Mouse (Mus musculus) testis, postnatal 14 days (tissue): ENCODE measurements around the gene Tmem240.
A peak's percentile ranks its signal among the peaks of the same experiment; 100 is the strongest.
"Not testable (repeated sequence)": the region's sequence is repeated elsewhere in the genome, so short reads cannot be mapped to it uniquely, and the experiment has no call there.

Experiments
- DNase-seq: peaks from one replicate; pipeline ENCODE4 v3.0.0; 2021; ENCODE audit warnings: low spot score

Gene Tmem240

GRCm38 (mm10) chr4:155734951-155735702 lies 527 bp downstream of the Tmem240 start:
- DNase-seq, result no peak

GRCm38 (mm10) chr4:155735788-155736187 lies 1.2 kb downstream of the Tmem240 start:
- DNase-seq, result no peak

GRCm38 (mm10) chr4:155736421-155736820 lies 1.8 kb downstream of the Tmem240 start:
- no peak for DNase-seq

GRCm38 (mm10) chr4:155738262-155738661 lies 3.7 kb downstream of the Tmem240 start:
- DNase-seq, result no peak

- DNase-seq, result no peak
Measured at GRCm38 (mm10) chr4:155739152-155739551, 4.6 kb downstream of the Tmem240 start.

GRCm38 (mm10) chr4:155739741-155740636 lies 5.4 kb downstream of the Tmem240 start:
- DNase-seq, result no peak

GRCm38 (mm10) chr4:155740681-155741080 lies 6.1 kb downstream of the Tmem240 start:
- DNase-seq, result not testable (repeated sequence)

GRCm38 (mm10) chr4:155742684-155743083 lies 8.1 kb downstream of the Tmem240 start:
- DNase-seq, result no peak

GRCm38 (mm10) chr4:155744474-155744873 lies 9.9 kb downstream of the Tmem240 start:
- no peak for DNase-seq

- DNase-seq, result no peak
Measured at GRCm38 (mm10) chr4:155745136-155745535, 10.5 kb downstream of the Tmem240 start.

- DNase-seq, result no peak
Measured at GRCm38 (mm10) chr4:155746036-155746548, 11.5 kb downstream of the Tmem240 start.

- no peak for DNase-seq
Measured at GRCm38 (mm10) chr4:155746575-155747490, 12.2 kb downstream of the Tmem240 start.

- no peak for DNase-seq
Measured at GRCm38 (mm10) chr4:155757011-155757410, 22.4 kb downstream of the Tmem240 start.

GRCm38 (mm10) chr4:155759862-155760612 lies 25.4 kb downstream of the Tmem240 start:
- DNase-seq, result no peak

GRCm38 (mm10) chr4:155760613-155761355 lies 26.2 kb downstream of the Tmem240 start, which contains the start of gene Atad3a:
Gene Atad3a (minus strand): TSS chr4:155761093.
- peak; percentile 95 for DNase-seq

- no peak for DNase-seq
Measured at GRCm38 (mm10) chr4:155761356-155762099, 26.9 kb downstream of the Tmem240 start.

GRCm38 (mm10) chr4:155762357-155762756 lies 27.8 kb downstream of the Tmem240 start:
- DNase-seq, result no peak

GRCm38 (mm10) chr4:155769496-155769879 lies 34.9 kb downstream of the Tmem240 start:
- DNase-seq, result no peak

GRCm38 (mm10) chr4:155769880-155770512 lies 35.4 kb downstream of the Tmem240 start:
- DNase-seq, result peak; percentile 89
